Mouse (Mus musculus) left cerebral cortex, postnatal 36 days (tissue): ENCODE measurements at regions not wholly inside any gene's neighbourhood (a gene's known extent, or its start where the extent isn't known, plus 50 kb on each side); places are given as distances from the start of the nearest gene placed in this dataset.

Experiments
- DNase-seq, 2 experiments: peaks; one replicate each; pipeline ENCODE4 v3.0.0; 2021 to 2022; ENCODE audit warnings: low spot score in 2 of 2, mixed read lengths in 1 of 2
- intact Hi-C: fragments of 180-260 bp; cut with DNase I; formaldehyde crosslinking; loops from one replicate; pipeline ENCODE4 v1.15.1; 2025

- no peak for DNase-seq
- intact Hi-C loops: no loop called here
Measured at GRCm38 (mm10) chr2:128502676-128503075, 88.3 kb upstream of the Spdye4c start.

GRCm38 (mm10) chr2:128503136-128503935 lies 87.7 kb upstream of the Spdye4c start:
- DNase-seq: no peak

GRCm38 (mm10) chr2:128507591-128508243 lies 83.3 kb upstream of the Spdye4c start:
- no peak for DNase-seq
- intact Hi-C loops: no loop called here

More at GRCm38 (mm10) chr2:128503136-128503935, 87.7 kb upstream of the Spdye4c start:
- intact Hi-C loops: no loop called here

- intact Hi-C loops: no loop called here
- DNase-seq: no peak
Measured at GRCm38 (mm10) chr2:128508244-128508605, 82.8 kb upstream of the Spdye4c start.

- intact Hi-C loops: no loop called here
Measured at GRCm38 (mm10) chr2:128511291-128511690, 79.7 kb upstream of the Spdye4c start.

GRCm38 (mm10) chr2:128512852-128513251 lies 78.2 kb upstream of the Spdye4c start:
- intact Hi-C loops: no loop called here

More at GRCm38 (mm10) chr2:128511291-128511690, 79.7 kb upstream of the Spdye4c start:
- DNase-seq: no peak

GRCm38 (mm10) chr2:128514463-128515290 lies 76.3 kb upstream of the Spdye4c start:
- intact Hi-C loops: no loop called here

More at GRCm38 (mm10) chr2:128512852-128513251, 78.2 kb upstream of the Spdye4c start:
- DNase-seq: no peak

GRCm38 (mm10) chr2:128515701-128516100 lies 75.3 kb upstream of the Spdye4c start:
- intact Hi-C loops: no loop called here
- no peak for DNase-seq

More at GRCm38 (mm10) chr2:128514463-128515290, 76.3 kb upstream of the Spdye4c start:
- no peak for DNase-seq

GRCm38 (mm10) chr2:128516694-128517093 lies 74.3 kb upstream of the Spdye4c start:
- DNase-seq: no peak
- intact Hi-C loops: no loop called here

GRCm38 (mm10) chr2:128518142-128518541 lies 72.9 kb upstream of the Spdye4c start:
- intact Hi-C loops: no loop called here

GRCm38 (mm10) chr2:128521701-128522443 lies 69.1 kb upstream of the Spdye4c start:
- DNase-seq: no peak

More at GRCm38 (mm10) chr2:128518142-128518541, 72.9 kb upstream of the Spdye4c start:
- DNase-seq: no peak

GRCm38 (mm10) chr2:128523425-128524108 lies 67.4 kb upstream of the Spdye4c start:
- intact Hi-C loops: no loop called here
- DNase-seq: no peak

More at GRCm38 (mm10) chr2:128521701-128522443, 69.1 kb upstream of the Spdye4c start:
- intact Hi-C loops: no loop called here

GRCm38 (mm10) chr2:128526100-128526499 lies 64.9 kb upstream of the Spdye4c start:
- intact Hi-C loops: no loop called here
- DNase-seq: no peak

- DNase-seq: no peak
- intact Hi-C loops: no loop called here
Measured at GRCm38 (mm10) chr2:128526883-128527344, 64.1 kb upstream of the Spdye4c start.

- intact Hi-C loops: no loop called here
- no peak for DNase-seq
Measured at GRCm38 (mm10) chr2:128536294-128536693, 54.7 kb upstream of the Spdye4c start.

GRCm38 (mm10) chr2:128537425-128537824 lies 53.6 kb upstream of the Spdye4c start:
- no peak for DNase-seq
- intact Hi-C loops: no loop called here

- DNase-seq: no peak
- intact Hi-C loops: no loop called here
Measured at GRCm38 (mm10) chr2:128538736-128539135, 52.3 kb upstream of the Spdye4c start.
